ENCODE assay signal across 10 mouse cellular contexts in genomic region chr2:50304824-50305577, GRCm38 (mm10). TPM values are rescaled to one million over a fixed set of nuclear protein-coding genes. Genes with fewer than 3 reads are reported as not detected.
A peak's percentile ranks its signal among the peaks of the same experiment; 100 is the strongest.
DNase-seq lines count a peak whose midpoint lies in the region; ATAC-seq and TF ChIP-seq lines count a peak whose summit lies in the region.
"Had no signal": no experiment of that assay in that cellular context is flagged by ENCODE, and none has a peak within 500 bp of the region (broad histone marks: within the 10 kb centered on the region; RNA-seq: fewer than 3 reads in every experiment).

No protein-coding gene starts in this region.

- peak; percentile 56 for TF ChIP-seq CTCF in lung, embryonic 14.5 days (IDR thresholded peaks at IDR 0.05; ENCODE audit: low read depth)

- WGBS in lung, embryonic 14.5 days, result 41% methylated on average over 1 of the region's 1 CpGs
- 79% methylated on average over 1 of the region's 1 CpGs for WGBS in midbrain, embryonic 15.5 days

- H3K27me3 ChIP-seq in lung, embryonic 14.5 days (ENCODE audit: insufficient read depth, low read length), result no peaks in the 10 kb centered on the region
- no peaks in the 10 kb centered on the region for H3K27me3 ChIP-seq in midbrain, embryonic 15.5 days (replicated peaks)
- H3K27me3 ChIP-seq: embryonic facial prominence, embryonic 12.5 days; megakaryocyte, embryonic 14.5 days had no signal

- H3K9me3 ChIP-seq in lung, embryonic 14.5 days (ENCODE audit: low read depth, low read length), result no peaks in the 10 kb centered on the region
- H3K9me3 ChIP-seq in midbrain, embryonic 15.5 days, result no peaks in the 10 kb centered on the region
- H3K9me3 ChIP-seq: embryonic facial prominence, embryonic 12.5 days; megakaryocyte, embryonic 14.5 days had no signal

- no peaks in the 10 kb centered on the region for H3K36me3 ChIP-seq in lung, embryonic 14.5 days (ENCODE audit: insufficient read depth)
- no peaks in the 10 kb centered on the region for H3K36me3 ChIP-seq in midbrain, embryonic 15.5 days (replicated peaks)
- H3K36me3 ChIP-seq: embryonic facial prominence, embryonic 12.5 days had no signal

- no peak overlapping the region for H3K4me3 ChIP-seq in lung, embryonic 14.5 days (ENCODE audit: low read depth, low read length)
- no peak overlapping the region for H3K4me3 ChIP-seq in midbrain, embryonic 15.5 days
- H3K4me3 ChIP-seq: embryonic facial prominence, embryonic 12.5 days; megakaryocyte, embryonic 14.5 days had no signal

- peak; percentile 92 for ATAC-seq in frontal cortex, adult (ENCODE audit: low TSS enrichment)
- ATAC-seq in lung, embryonic 14.5 days (ENCODE audit: insufficient read depth), result no peak
- ATAC-seq in midbrain, embryonic 15.5 days (replicated peaks), result peak; percentile 55; the same call in 1 of the 2 replicates

- no peak overlapping the region for H3K4me2 ChIP-seq in lung, embryonic 14.5 days
- no peak overlapping the region for H3K4me2 ChIP-seq in midbrain, embryonic 15.5 days
- H3K4me2 ChIP-seq: embryonic facial prominence, embryonic 12.5 days had no signal

- H3K9ac ChIP-seq in lung, embryonic 14.5 days, result no peak overlapping the region
- no peak overlapping the region for H3K9ac ChIP-seq in midbrain, embryonic 15.5 days
- H3K9ac ChIP-seq: embryonic facial prominence, embryonic 12.5 days had no signal

- no peak for DNase-seq in frontal cortex, postnatal 25 days (ENCODE audit: low spot score in 2 of 2)
- DNase-seq in lung, embryonic 14.5 days, result peak; percentile 19
- no peak for DNase-seq in lung, postnatal 4 days
- DNase-seq in brain, adult 2 months (ENCODE audit: low read depth, low spot score), result peak; percentile 52
- DNase-seq in thymus, adult 18-20 months, result no peak
- DNase-seq in layer of hippocampus, adult 11-12 months (ENCODE audit: low spot score), result no peak

- no peak overlapping the region for H3K27ac ChIP-seq in lung, embryonic 14.5 days (ENCODE audit: low read depth)
- no peak overlapping the region for H3K27ac ChIP-seq in midbrain, embryonic 15.5 days
- H3K27ac ChIP-seq: embryonic facial prominence, embryonic 12.5 days had no signal

- H3K4me1 ChIP-seq in lung, embryonic 14.5 days (ENCODE audit: insufficient read depth), result no peaks in the 10 kb centered on the region
- H3K4me1 ChIP-seq in midbrain, embryonic 15.5 days, result peaks cover 9% of the 10 kb centered on the region; the same call in 1 of the 2 replicates
- H3K4me1 ChIP-seq: megakaryocyte, embryonic 14.5 days had no signal

RNA-seq across cellular contexts. Expression of gene Mmadhc, which starts 8.4 kb away (rescaled TPM):
- 152 and 160 TPM in 2 replicates for polyA plus RNA-seq in lung, embryonic 14.5 days (2014; fragmentation: Nextera tagmentation; extraction: Ambion mirVana)
- 129 and 135 TPM in 2 replicates for polyA plus RNA-seq in midbrain, embryonic 15.5 days (2015; fragmentation: Nextera tagmentation; extraction: Ambion mirVana)

Comparison
In these comparisons a context has a peak if more than half of its experiments do, and no peak if none do; other contexts are left out.
1. DNase-seq: peak in lung, embryonic 14.5 days (single experiment) and brain, adult 2 months (single experiment); none in frontal cortex, postnatal 25 days (0 of 2), lung, postnatal 4 days (0 of 2), thymus, adult 18-20 months (0 of 2) and layer of hippocampus, adult 11-12 months (single experiment).